Mouse (Mus musculus) CH12.LX (cell line): Measurements from ENCODE around the gene Pacs2.

Source experiments
- BHLHE40 ChIP-seq: IDR thresholded peaks from 2 replicates; pipeline ENCODE4 v1.6.1; 2011; ENCODE audit warnings: mild to moderate bottlenecking, low read depth, low read length, improper control_type of control experiment
- CTCF ChIP-seq, 2 experiments: IDR thresholded peaks in 1 of 2; conservative IDR thresholded peaks in 1 of 2; 2 replicates each; pipeline ENCODE4 v1.5.1; 2011 to 2012; ENCODE audit warnings: low read depth in 2 of 2, low read length in 2 of 2, improper control_type of control experiment in 1 of 2, inconsistent platforms in 1 of 2, mild to moderate bottlenecking in 1 of 2, moderate library complexity in 1 of 2
- EP300 ChIP-seq: IDR thresholded peaks from 2 replicates; pipeline ENCODE4 v1.6.1; 2011; ENCODE audit warnings: low read length, improper control_type of control experiment
- JUN ChIP-seq: IDR thresholded peaks from 2 replicates; pipeline ENCODE4 v1.6.1; 2011; ENCODE audit warnings: low read depth, mild to moderate bottlenecking, low read length, improper control_type of control experiment, moderate library complexity; ENCODE audit not compliant: insufficient read depth
- POLR2A ChIP-seq: IDR thresholded peaks from 2 replicates; pipeline ENCODE4 v1.6.1; 2011; ENCODE audit warnings: low read depth, mild to moderate bottlenecking, improper control_type of control experiment, low read length
- POLR2AphosphoS2 ChIP-seq: IDR thresholded peaks from 2 replicates; pipeline ENCODE4 v1.6.1; 2011; ENCODE audit warnings: low read depth, low read length, improper control_type of control experiment
- RCOR1 ChIP-seq: conservative IDR thresholded peaks from 2 replicates; pipeline ENCODE4 v1.6.1; 2012; ENCODE audit warnings: low read depth, mild to moderate bottlenecking, inconsistent platforms, low read length, improper control_type of control experiment
- SIN3A ChIP-seq: IDR thresholded peaks from 2 replicates; pipeline ENCODE4 v1.6.1; 2012; ENCODE audit warnings: low read length, improper control_type of control experiment, inconsistent platforms
- ZNF384 ChIP-seq: IDR thresholded peaks from 2 replicates; pipeline ENCODE4 v1.6.1; 2012; ENCODE audit warnings: low read depth, low read length, improper control_type of control experiment, inconsistent platforms

GRCm38 (mm10) chr12:113060178-113060577 is 45.9 kb downstream of the Pacs2 start:
- TF ChIP-seq CTCF (conservative IDR thresholded peaks at IDR 0.05 in 1 of 2, IDR thresholded peaks at IDR 0.05 in 1 of 2; ENCODE audit: low read depth in 2 of 2, low read length in 2 of 2) (no peak), POLR2AphosphoS2 (no peak), ZNF384 (no peak), EP300 (no peak), POLR2A (no peak), BHLHE40 (no peak), JUN (no peak), SIN3A (no peak), RCOR1 (no peak)
